Mouse (Mus musculus): ENCODE measurements around the gene Otop1. TPM values are rescaled to one million over a fixed set of nuclear protein-coding genes. Genes with fewer than 3 reads are reported as not detected.

Gene Otop1
- polyA plus RNA-seq, 1 experiment from 2014 or later: not detected

DNA sequence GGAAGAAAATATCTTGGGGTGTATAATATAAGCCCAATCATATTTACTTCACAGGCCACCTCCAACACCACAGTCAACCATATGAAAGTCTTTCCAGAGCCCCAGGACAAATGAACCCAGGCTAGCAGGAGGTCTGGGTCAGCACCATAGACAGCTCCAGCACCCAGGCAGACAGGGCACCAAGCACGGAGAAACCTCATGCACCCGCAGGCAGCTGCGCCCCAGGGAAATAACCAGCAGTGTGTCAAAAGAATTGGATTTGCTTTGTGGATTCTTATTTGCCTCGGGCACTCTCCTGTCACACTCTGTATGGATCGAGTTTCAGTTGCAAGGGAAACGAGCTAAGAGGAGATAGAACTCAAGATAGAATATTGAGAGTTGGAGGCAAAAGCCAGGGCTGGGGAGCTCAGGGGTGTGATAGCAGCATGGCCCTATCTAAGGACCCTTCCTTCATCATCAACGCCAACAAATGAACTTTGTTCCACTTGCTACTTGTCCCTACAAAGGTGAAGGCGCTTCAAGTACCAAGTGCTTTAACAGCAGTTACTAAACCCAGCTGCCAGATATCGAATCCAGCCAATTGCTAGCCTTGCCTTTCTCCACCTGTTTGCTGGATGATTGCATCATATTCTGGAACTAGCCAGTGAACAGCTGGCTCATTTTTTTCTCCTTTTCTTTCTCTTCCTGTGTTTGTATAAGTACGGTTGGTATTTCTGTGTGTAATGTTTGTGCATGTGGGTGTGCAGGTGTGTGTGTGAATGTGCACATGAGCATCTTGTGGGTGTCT is 71.1 kb downstream of the Otop1 start:
- Histone ChIP-seq H3K9ac (no peak overlapping the region), H3K4me1 (no peaks in the 10 kb centered on the region), H3K4me2 (replicated peaks) (no peak overlapping the region), H3K27me3 (no peaks in the 10 kb centered on the region), H3K27ac (replicated peaks) (no peak overlapping the region), H3K36me3 (no peaks in the 10 kb centered on the region), H3K4me3 (replicated peaks) (no peak overlapping the region), H3K9me3 (replicated peaks) (no peaks in the 10 kb centered on the region)
- no peak for ATAC-seq (ENCODE audit: insufficient number of reproducible peaks, low FRiP score, low TSS enrichment, low read depth)
- whole genome bisulfite sequencing: 27% methylated on average over 10 of the region's 10 CpGs

- no peak overlapping the region for H3K27ac ChIP-seq (replicated peaks)
- H3K9me3 ChIP-seq (replicated peaks): no peaks in the 10 kb centered on the region
- H3K4me1 ChIP-seq: no peaks in the 10 kb centered on the region
- H3K27me3 ChIP-seq: no peaks in the 10 kb centered on the region
- H3K4me3 ChIP-seq (replicated peaks): no peak overlapping the region
- H3K36me3 ChIP-seq: no peaks in the 10 kb centered on the region
- H3K4me2 ChIP-seq (replicated peaks): no peak overlapping the region
- WGBS: 31% methylated on average over 5 of the region's 5 CpGs
- no peak for ATAC-seq (ENCODE audit: insufficient number of reproducible peaks, low FRiP score, low TSS enrichment, low read depth)
- no peak overlapping the region for H3K9ac ChIP-seq
These were observed 74.7 kb downstream of the Otop1 start for GRCm38 (mm10) chr5:38350351-38350929.

Other genes with a start within 250 kb of the Otop1 start
- gene Stx18, start 237.2 kb upstream of the Otop1 start, polyA plus RNA-seq (2015; fragmentation: Nextera tagmentation; extraction: Ambion mirVana): 47.4 and 47.5 TPM in 2 replicates
- 116 and 124 TPM in 2 replicates for gene Nsg1, start 116.1 kb upstream of the Otop1 start, polyA plus RNA-seq (2015; fragmentation: Nextera tagmentation; extraction: Ambion mirVana)
- gene Zbtb49, start 55.5 kb upstream of the Otop1 start, polyA plus RNA-seq (2015; fragmentation: Nextera tagmentation; extraction: Ambion mirVana): 12.9 and 15.3 TPM in 2 replicates
- gene Lyar, start 55.5 kb upstream of the Otop1 start, polyA plus RNA-seq (2015; fragmentation: Nextera tagmentation; extraction: Ambion mirVana): 81.4 and 86.1 TPM in 2 replicates
- gene Tmem128, start 15.8 kb upstream of the Otop1 start, polyA plus RNA-seq (2015; fragmentation: Nextera tagmentation; extraction: Ambion mirVana): 62.8 and 67.8 TPM in 2 replicates
- gene Drd5, start 43.4 kb downstream of the Otop1 start, polyA plus RNA-seq (2015; fragmentation: Nextera tagmentation; extraction: Ambion mirVana): 0.11 TPM in 1 of 2 replicates, not detected in the other
- 1.3 and 1.5 TPM in 2 replicates for gene Slc2a9, start 227.2 kb downstream of the Otop1 start, polyA plus RNA-seq (2015; fragmentation: Nextera tagmentation; extraction: Ambion mirVana)